Mouse (Mus musculus) stomach, embryonic 15.5 days (tissue): Measurements from ENCODE around the gene Mfsd4a. TPM values are rescaled to one million over a fixed set of nuclear protein-coding genes. Genes with fewer than 3 reads are reported as not detected.

Experiments used
- ATAC-seq: fragments of 200-750 bp; cut with Nextera tagmentation; 2 replicates; pipeline ENCODE4 v1.8.0; 2017; ENCODE audit warnings: low read depth, moderate number of reproducible peaks, moderate TSS enrichment; ENCODE audit not compliant: insufficient read depth, low FRiP score
- H3K27ac ChIP-seq: fragments of 300-500 bp; sonication (generic); 2 replicates; pipeline ENCODE4 v1.5.1; 2015; ENCODE audit warnings: mild to moderate bottlenecking, inconsistent platforms
- H3K27me3 ChIP-seq: fragments of 300-500 bp; sonication (generic); replicated peaks from 2 replicates; pipeline ENCODE4 v1.6.1; 2015; ENCODE audit warnings: inconsistent platforms
- H3K36me3 ChIP-seq: fragments of 300-500 bp; sonication (generic); 2 replicates; pipeline ENCODE4 v1.6.1; 2015; ENCODE audit warnings: inconsistent platforms
- H3K4me1 ChIP-seq: fragments of 300-500 bp; sonication (generic); 2 replicates; pipeline ENCODE4 v1.6.1; 2015; ENCODE audit warnings: inconsistent platforms
- H3K4me2 ChIP-seq: fragments of 300-500 bp; sonication (generic); 2 replicates; pipeline ENCODE4 v1.6.1; 2015; ENCODE audit warnings: mild to moderate bottlenecking, inconsistent platforms
- H3K4me3 ChIP-seq: fragments of 300-500 bp; sonication (generic); replicated peaks from 2 replicates; pipeline ENCODE4 v1.5.1; 2015; ENCODE audit warnings: inconsistent platforms
- H3K9ac ChIP-seq: fragments of 300-500 bp; sonication (generic); 2 replicates; pipeline ENCODE4 v1.6.1; 2015; ENCODE audit warnings: inconsistent platforms
- H3K9me3 ChIP-seq: fragments of 300-500 bp; sonication (generic); 2 replicates; pipeline ENCODE4 v1.6.1; 2016; ENCODE audit warnings: inconsistent platforms
- WGBS: fragments of 180-500 bp; shearing (Covaris S2); methylation state at CpG from one replicate; pipeline ENCODE4 v1.1.7; 2015; 5-methylcytosine and 5-hydroxymethylcytosine counted together
- polyA plus RNA-seq: library from polyadenylated mRNA; unstranded; fragments of >200 nt; fragmentation: Nextera tagmentation; extraction: Ambion mirVana; gene quantifications from 2 replicates; pipeline ENCODE4 v1.2.1, GENCODE M21; 2015

Mfsd4a gene
- polyA plus RNA-seq, 1 experiment from 2014 or later = 9.8 TPM

- peaks cover 7% of the 10 kb centered on the region; the same call in 1 of the 2 replicates for H3K4me1 ChIP-seq
- H3K27ac ChIP-seq = peak overlapping the region; percentile 58; the same call in 1 of the 2 replicates
- no peaks in the 10 kb centered on the region for H3K9me3 ChIP-seq
- no peak overlapping the region for H3K4me2 ChIP-seq
- H3K36me3 ChIP-seq = 0 out of 2 replicates have a peak, but pooled peaks cover 2% of the 10 kb centered on the region
- 75% methylated on average over 17 of the region's 17 CpGs for WGBS
- no peaks in the 10 kb centered on the region for H3K27me3 ChIP-seq
- H3K9ac ChIP-seq = no peak overlapping the region
- H3K4me3 ChIP-seq = no peak overlapping the region
- no peak for ATAC-seq
These were observed 57.0 kb downstream of the Mfsd4a start for GRCm38 (mm10) chr1:132010632-132011501.

DNA sequence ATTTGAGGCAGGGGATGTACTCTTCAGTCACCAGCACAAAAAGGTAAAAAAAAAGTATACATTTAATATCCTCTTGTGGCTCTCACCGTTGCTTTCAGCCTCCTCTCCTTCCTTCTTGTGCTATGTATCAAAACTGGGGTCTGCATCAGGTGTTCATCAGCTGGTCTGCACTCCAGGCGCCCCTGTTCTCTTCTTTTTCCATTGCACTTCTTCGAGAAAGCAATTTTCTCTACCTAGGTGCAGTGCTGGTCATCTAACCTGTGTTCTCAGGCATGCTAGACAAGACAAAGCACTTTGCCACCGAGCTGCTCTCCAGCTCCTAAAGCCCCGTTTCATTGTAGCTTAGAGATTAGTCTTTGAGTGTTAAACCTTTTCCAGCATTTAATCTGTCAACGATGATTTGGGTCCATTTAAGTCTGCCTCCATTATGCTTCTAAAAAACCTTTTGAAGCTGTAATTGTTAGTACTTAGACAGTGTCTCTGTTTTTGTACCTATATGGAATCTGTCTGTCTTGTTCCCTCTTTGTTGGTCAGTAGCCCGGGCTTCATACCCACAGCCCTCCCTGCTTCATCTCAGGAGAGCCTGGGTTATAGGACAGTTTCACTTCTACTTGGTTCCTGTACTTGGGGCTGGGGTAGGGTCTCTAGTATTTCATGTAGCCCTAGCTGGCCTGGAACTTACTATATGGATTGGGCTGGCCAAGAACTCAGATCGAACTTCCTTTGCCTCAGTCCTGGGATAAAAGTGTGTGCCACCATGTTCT is 58.8 kb downstream of the Mfsd4a start:
- peak overlapping the region; percentile 63 for H3K4me2 ChIP-seq
- peak overlapping the region; percentile 87 for H3K4me3 ChIP-seq
- no peak for ATAC-seq
- peak overlapping the region; percentile 89; the same call in 1 of the 2 replicates for H3K9ac ChIP-seq
- no peaks in the 10 kb centered on the region for H3K9me3 ChIP-seq
- WGBS = 38% methylated on average over 8 of the region's 8 CpGs
- H3K36me3 ChIP-seq = no peaks in the 10 kb centered on the region
- H3K27me3 ChIP-seq = no peaks in the 10 kb centered on the region
- peak overlapping the region; percentile 99; the same call in 1 of the 2 replicates for H3K27ac ChIP-seq
- peaks cover 7% of the 10 kb centered on the region; the same call in 1 of the 2 replicates for H3K4me1 ChIP-seq

DNA sequence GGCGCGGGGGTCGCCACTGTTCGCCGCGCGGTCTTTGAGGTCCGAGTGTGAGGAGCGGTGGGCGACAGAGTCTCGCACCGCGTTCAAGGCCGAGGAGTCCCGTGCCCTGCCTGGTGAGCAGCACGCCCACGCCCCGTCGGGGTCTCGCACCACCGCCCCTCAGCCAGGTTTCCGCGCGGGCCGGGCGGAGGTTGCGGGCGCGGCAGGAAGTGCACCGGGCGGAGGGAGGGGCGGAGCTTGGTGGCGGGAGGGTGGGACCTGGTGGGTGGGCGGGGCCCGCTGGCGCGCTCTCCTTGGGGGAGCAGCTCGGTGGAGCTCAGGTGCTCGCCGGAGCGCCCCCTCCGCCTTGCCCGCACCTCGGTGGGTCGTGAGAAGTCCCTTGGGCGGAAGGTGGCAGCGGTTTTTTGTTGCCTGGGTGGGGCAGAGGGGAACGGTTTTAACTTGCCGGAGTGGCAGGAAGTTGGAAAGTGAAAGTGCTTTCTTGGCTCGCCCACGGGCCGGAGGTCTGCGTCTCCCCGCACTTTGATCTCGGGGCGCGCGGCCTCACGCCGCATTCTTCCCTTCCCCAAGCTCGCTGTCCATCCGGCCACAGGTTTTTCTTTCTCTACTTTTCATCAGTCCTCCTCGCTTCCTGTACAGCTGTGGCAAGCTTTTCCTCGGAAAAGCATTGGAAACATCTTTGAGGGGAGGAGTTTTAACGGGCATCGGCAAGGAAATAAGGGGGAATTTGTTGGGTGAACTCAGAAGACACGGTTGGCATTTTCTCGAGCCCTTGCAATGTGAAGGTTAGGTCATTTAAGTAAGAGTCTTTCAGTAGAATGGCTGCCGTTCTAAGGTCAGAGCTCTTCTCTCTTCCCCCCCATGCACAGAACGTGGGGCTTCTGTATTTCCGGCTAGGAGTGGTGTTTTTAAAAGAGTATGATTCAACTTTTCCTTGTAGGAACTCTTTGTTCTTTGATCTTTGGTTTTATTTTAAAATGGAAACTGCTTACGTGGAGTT is 59.7 kb downstream of the Mfsd4a start:
- peaks cover 7% of the 10 kb centered on the region; the same call in 1 of the 2 replicates for H3K4me1 ChIP-seq
- H3K9me3 ChIP-seq = no peaks in the 10 kb centered on the region
- H3K4me2 ChIP-seq = peak overlapping the region; percentile 63
- WGBS = under 1% methylated on average over 65 of the region's 72 CpGs
- H3K9ac ChIP-seq = peak overlapping the region; percentile 89
- no peaks in the 10 kb centered on the region for H3K36me3 ChIP-seq
- H3K4me3 ChIP-seq = peak overlapping the region; percentile 87
- peak overlapping the region; percentile 99 for H3K27ac ChIP-seq
- no peaks in the 10 kb centered on the region for H3K27me3 ChIP-seq
- ATAC-seq = peak; percentile 91

- H3K27me3 ChIP-seq = no peaks in the 10 kb centered on the region
- H3K36me3 ChIP-seq = no peaks in the 10 kb centered on the region
- ATAC-seq = peak; percentile 87
- H3K4me3 ChIP-seq = peak within 1 kb of the TSS; percentile 87
- H3K9me3 ChIP-seq = no peaks in the 10 kb centered on the region
- WGBS = under 1% methylated on average over 47 of the region's 61 CpGs
- peak within 1 kb of the TSS; percentile 99 for H3K27ac ChIP-seq
- H3K4me1 ChIP-seq = peaks cover 7% of the 10 kb centered on the region; the same call in 1 of the 2 replicates
- peak within 1 kb of the TSS; percentile 89 for H3K9ac ChIP-seq
- H3K4me2 ChIP-seq = peak within 1 kb of the TSS; percentile 63
These were observed 60.5 kb downstream of the Mfsd4a start, which contains the start of gene Elk4 for GRCm38 (mm10) chr1:132007282-132007815. Gene Elk4 (plus strand): TSS chr1:132007607.

DNA sequence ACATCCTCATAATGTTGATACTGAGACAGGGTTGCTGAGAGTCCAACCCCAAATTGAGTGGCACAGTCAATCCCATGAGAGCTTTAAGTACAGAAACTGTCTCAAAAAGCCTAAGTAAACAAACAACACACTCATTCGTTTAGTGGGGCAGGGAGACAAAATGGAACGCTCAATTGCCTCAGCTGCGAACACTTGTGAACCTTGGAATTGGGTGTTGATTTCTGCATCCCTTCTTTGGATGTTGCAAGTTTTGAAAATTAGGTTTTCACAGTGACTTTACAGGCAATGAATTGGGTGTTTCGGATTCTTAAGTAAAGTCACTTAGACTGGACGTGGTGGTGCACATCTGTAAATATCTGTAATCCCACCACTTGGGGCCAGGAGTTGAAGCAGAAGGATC is 61.1 kb downstream of the Mfsd4a start:
- Histone ChIP-seq H3K27me3 (no peaks in the 10 kb centered on the region), H3K9ac (no peak overlapping the region), H3K4me1 (peaks cover 7% of the 10 kb centered on the region; the same call in 1 of the 2 replicates), H3K36me3 (no peaks in the 10 kb centered on the region), H3K4me3 (peak overlapping the region; percentile 87), H3K4me2 (peak overlapping the region; percentile 55), H3K27ac (peak overlapping the region; percentile 99), H3K9me3 (no peaks in the 10 kb centered on the region)
- WGBS = 23% methylated on average over 5 of the region's 5 CpGs
- ATAC-seq = no peak

DNA sequence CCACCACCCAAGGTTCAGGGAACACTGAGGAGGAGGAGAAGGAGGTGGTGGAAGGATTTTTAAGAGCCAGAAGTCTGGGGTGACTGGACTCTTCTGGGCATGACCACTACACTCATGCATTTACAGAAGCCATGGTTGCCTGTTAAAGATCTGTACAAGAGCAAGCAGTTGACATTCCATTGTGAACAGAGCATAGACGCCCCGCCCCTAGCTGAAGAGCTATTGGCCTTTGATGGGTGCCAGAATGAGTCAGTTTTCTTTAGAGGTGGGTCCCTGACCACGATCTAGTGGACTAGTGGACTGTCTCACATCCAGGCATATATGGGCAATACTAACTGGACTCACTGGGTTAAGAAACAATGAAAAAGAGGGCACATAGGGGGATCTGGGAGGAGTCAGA is 61.8 kb downstream of the Mfsd4a start:
- 78% methylated on average over 3 of the region's 3 CpGs for WGBS
- H3K9me3 ChIP-seq = no peaks in the 10 kb centered on the region
- no peak overlapping the region for H3K4me2 ChIP-seq
- no peak overlapping the region for H3K9ac ChIP-seq
- no peak overlapping the region for H3K27ac ChIP-seq
- no peaks in the 10 kb centered on the region for H3K36me3 ChIP-seq
- H3K27me3 ChIP-seq = no peaks in the 10 kb centered on the region
- ATAC-seq = no peak
- H3K4me3 ChIP-seq = no peak overlapping the region
- H3K4me1 ChIP-seq = peaks cover 7% of the 10 kb centered on the region; the same call in 1 of the 2 replicates

- 80% methylated on average over 1 of the region's 1 CpGs for WGBS
- no peak overlapping the region for H3K4me3 ChIP-seq
These were observed 62.4 kb downstream of the Mfsd4a start for GRCm38 (mm10) chr1:132005466-132005865.

DNA sequence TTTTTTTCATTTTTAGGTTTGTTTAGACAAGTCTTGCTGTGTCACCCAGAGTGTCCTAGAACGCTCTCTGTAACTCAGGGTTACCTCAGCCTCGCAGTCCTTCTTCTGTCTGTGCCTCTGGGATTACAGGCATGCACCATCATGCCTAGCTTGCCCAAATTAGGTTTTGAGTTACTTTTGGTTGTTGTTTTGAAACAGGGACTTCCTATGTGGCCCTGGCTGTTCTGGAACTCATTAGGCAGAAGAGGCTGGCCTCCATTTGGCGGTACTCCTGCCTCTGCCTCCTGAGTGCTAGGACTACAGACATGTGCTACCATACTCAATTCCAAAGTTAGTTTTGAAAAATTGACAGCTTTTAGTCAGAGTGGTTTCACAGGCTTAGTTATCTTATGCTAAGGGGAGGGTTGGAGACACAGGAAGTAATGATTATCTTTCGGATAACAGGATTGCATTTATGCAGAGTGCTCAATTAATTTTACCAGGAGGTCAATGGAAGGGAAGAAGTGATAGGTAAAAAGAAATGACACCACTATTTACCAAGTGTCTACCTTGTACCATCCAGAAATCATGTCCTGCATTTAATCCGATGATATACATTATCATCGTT is 63.2 kb downstream of the Mfsd4a start:
- Histone ChIP-seq H3K4me3 (no peak overlapping the region), H3K9ac (no peak overlapping the region), H3K9me3 (no peaks in the 10 kb centered on the region), H3K4me1 (peaks cover 7% of the 10 kb centered on the region; the same call in 1 of the 2 replicates), H3K27me3 (no peaks in the 10 kb centered on the region), H3K27ac (peak overlapping the region; percentile 40; the same call in 1 of the 2 replicates), H3K36me3 (no peaks in the 10 kb centered on the region), H3K4me2 (no peak overlapping the region)
- WGBS = 83% methylated on average over 6 of the region's 6 CpGs
- no peak for ATAC-seq

More at GRCm38 (mm10) chr1:132005466-132005865, 62.4 kb downstream of the Mfsd4a start:
- ATAC-seq = no peak
- peaks cover 7% of the 10 kb centered on the region; the same call in 1 of the 2 replicates for H3K4me1 ChIP-seq
- no peak overlapping the region for H3K27ac ChIP-seq
- H3K4me2 ChIP-seq = no peak overlapping the region
- no peaks in the 10 kb centered on the region for H3K9me3 ChIP-seq
- H3K36me3 ChIP-seq = no peaks in the 10 kb centered on the region
- H3K27me3 ChIP-seq = no peaks in the 10 kb centered on the region
- H3K9ac ChIP-seq = no peak overlapping the region

DNA sequence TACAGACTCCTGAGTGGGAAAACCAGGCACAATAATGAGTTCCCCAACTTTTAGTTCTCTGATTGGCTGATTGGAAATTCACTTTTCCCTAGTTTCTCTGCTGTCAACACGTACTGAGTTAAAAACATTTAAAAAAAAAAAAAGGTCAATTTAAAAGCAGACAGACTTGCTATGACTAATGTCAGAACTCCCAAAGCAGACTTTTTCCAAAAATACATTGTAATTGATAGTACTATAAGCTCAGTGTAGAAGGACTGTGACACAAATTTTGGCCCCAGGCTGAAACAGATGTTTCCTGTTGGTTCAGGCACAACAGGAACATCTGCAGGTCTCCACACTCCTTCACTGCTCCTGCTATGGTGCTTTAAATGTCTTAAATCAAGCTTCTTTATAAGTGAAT is 64.0 kb downstream of the Mfsd4a start:
- Histone ChIP-seq H3K9me3 (no peaks in the 10 kb centered on the region), H3K4me3 (no peak overlapping the region), H3K4me1 (peaks cover 5% of the 10 kb centered on the region; the same call in 1 of the 2 replicates), H3K4me2 (no peak overlapping the region), H3K9ac (no peak overlapping the region), H3K27ac (no peak overlapping the region), H3K27me3 (no peaks in the 10 kb centered on the region), H3K36me3 (no peaks in the 10 kb centered on the region)
- no peak for ATAC-seq
- WGBS = 53% methylated on average over 1 of the region's 1 CpGs

- no peaks in the 10 kb centered on the region for H3K36me3 ChIP-seq
- 60% methylated on average over 2 of the region's 2 CpGs for WGBS
- no peaks in the 10 kb centered on the region for H3K9me3 ChIP-seq
- no peaks in the 10 kb centered on the region for H3K27me3 ChIP-seq
- no peak overlapping the region for H3K9ac ChIP-seq
- peaks cover 5% of the 10 kb centered on the region; the same call in 1 of the 2 replicates for H3K4me1 ChIP-seq
- no peak overlapping the region for H3K4me2 ChIP-seq
- H3K27ac ChIP-seq = no peak overlapping the region
- H3K4me3 ChIP-seq = no peak overlapping the region
- no peak for ATAC-seq
These were observed 64.8 kb downstream of the Mfsd4a start for GRCm38 (mm10) chr1:132003111-132003510.
